Mouse (Mus musculus): ENCODE measurements around the gene Mageb1. TPM values are rescaled to one million over a fixed set of nuclear protein-coding genes. Genes with fewer than 3 reads are reported as not detected.

Mageb1 gene
- not detected in 2 replicates for polyA plus RNA-seq (2015; fragmentation: Nextera tagmentation; extraction: Ambion mirVana)

GRCm38 (mm10) chrX:92016233-92016632 lies at the start of gene Mageb1:
Gene Mageb1 (minus strand): TSS chrX:92016333.

Other genes with a start within 250 kb of the Mageb1 start
- gene Mageb5, start 233.3 kb downstream of the Mageb1 start, polyA plus RNA-seq (2015; fragmentation: Nextera tagmentation; extraction: Ambion mirVana) = not detected in 2 replicates